Mouse (Mus musculus): ENCODE results near the gene Hnrnpll.

GRCm38 (mm10) chr17:80062620-80063010 is 481 bp upstream of the Hnrnpll start:
- TF ChIP-seq GATA1 (IDR thresholded peaks at IDR 0.05; ENCODE audit: borderline replicate concordance, low read length): no peak
- no peak for TF ChIP-seq FLI1 (IDR thresholded peaks at IDR 0.05; ENCODE audit: low read length)

Measured in megakaryocyte, embryonic 14.5 days (primary cell).